Mouse (Mus musculus): ENCODE data around the gene Shank1. TPM values are rescaled to one million over a fixed set of nuclear protein-coding genes. Genes with fewer than 3 reads are reported as not detected.

Gene Shank1
- polyA plus RNA-seq (2012), result 0.90 and 0.94 TPM in 2 replicates

GRCm38 (mm10) chr7:44309475-44310284, at the start of gene Shank1:
Gene Shank1, plus strand, starts transcription at chr7:44310253.

GRCm38 (mm10) chr7:44261147-44261546, 48.9 kb upstream of the Shank1 start, which contains the start of gene Gm15517:
Gene Gm15517, plus strand, starts transcription at chr7:44261447.

GRCm38 (mm10) chr7:44306516-44307240, 3.4 kb upstream of the Shank1 start, which contains the start of gene Clec11a:
Gene Clec11a, minus strand, starts transcription at chr7:44306902.

GRCm38 (mm10) chr7:44383980-44384715, 74.1 kb downstream of the Shank1 start, which contains the start of gene Syt3:
Gene Syt3, plus strand, starts transcription at chr7:44384102.

GRCm38 (mm10) chr7:44385720-44386119, 75.7 kb downstream of the Shank1 start, which contains the start of gene 1700008O03Rik:
Gene 1700008O03Rik, minus strand, starts transcription at chr7:44385820.

Other genes with a start within 250 kb of the Shank1 start
- not detected in 2 replicates for gene Klk1b21, start 207.9 kb upstream of the Shank1 start, polyA plus RNA-seq (2012)
- gene Klk1b22, start 197.6 kb upstream of the Shank1 start, polyA plus RNA-seq (2012), result not detected in 2 replicates
- gene Klk1b16, start 173.5 kb upstream of the Shank1 start, polyA plus RNA-seq (2012), result not detected in 2 replicates
- gene Klk1b24, start 122.0 kb upstream of the Shank1 start, polyA plus RNA-seq (2012), result not detected in 2 replicates
- not detected in 2 replicates for gene Klk1b3, start 112.1 kb upstream of the Shank1 start, polyA plus RNA-seq (2012)
- gene Klk1b4, start 102.8 kb upstream of the Shank1 start, polyA plus RNA-seq (2012), result not detected in 2 replicates
- gene Klk1b5, start 94.3 kb upstream of the Shank1 start, polyA plus RNA-seq (2012), result not detected in 2 replicates
- gene Klk1, start 84.9 kb upstream of the Shank1 start, polyA plus RNA-seq (2012), result not detected in 2 replicates
- gene Gm36864, start 74.1 kb upstream of the Shank1 start, polyA plus RNA-seq (2012), result not detected in 2 replicates
- gene 1700028J19Rik, start 63.6 kb upstream of the Shank1 start, polyA plus RNA-seq (2012), result 0.34 TPM in 1 of 2 replicates, not detected in the other
- gene 2410002F23Rik, start 63.5 kb upstream of the Shank1 start, polyA plus RNA-seq (2012), result 249 and 336 TPM in 2 replicates
- not detected in 2 replicates for gene Acp4, start 52.9 kb upstream of the Shank1 start, polyA plus RNA-seq (2012)
- not detected in 2 replicates for gene Gm15517, start 48.8 kb upstream of the Shank1 start, polyA plus RNA-seq (2012)
- gene Clec11a, start 3.4 kb upstream of the Shank1 start, polyA plus RNA-seq (2012), result 5.0 and 6.2 TPM in 2 replicates
- 1.0 and 1.1 TPM in 2 replicates for gene Syt3, start 73.8 kb downstream of the Shank1 start, polyA plus RNA-seq (2012)
- 2.9 and 3.5 TPM in 2 replicates for gene 1700008O03Rik, start 75.6 kb downstream of the Shank1 start, polyA plus RNA-seq (2012)
- gene Lrrc4b, start 118.8 kb downstream of the Shank1 start, polyA plus RNA-seq (2012), result not detected in 2 replicates
- not detected in 2 replicates for gene Aspdh, start 155.1 kb downstream of the Shank1 start, polyA plus RNA-seq (2012)
- gene Josd2, start 157.7 kb downstream of the Shank1 start, polyA plus RNA-seq (2012), result 226 and 232 TPM in 2 replicates
- gene Emc10, start 186.3 kb downstream of the Shank1 start, polyA plus RNA-seq (2012), result 312 and 350 TPM in 2 replicates
- 4.4 and 8.6 TPM in 2 replicates for gene Fam71e1, start 186.3 kb downstream of the Shank1 start, polyA plus RNA-seq (2012)
- 0.10 and 0.13 TPM in 2 replicates for gene Mybpc2, start 214.4 kb downstream of the Shank1 start, polyA plus RNA-seq (2012)
- 5.7 and 20.9 TPM in 2 replicates for gene Spib, start 221.8 kb downstream of the Shank1 start, polyA plus RNA-seq (2012)
- gene Pold1, start 238.6 kb downstream of the Shank1 start, polyA plus RNA-seq (2012), result 269 and 288 TPM in 2 replicates
- 429 and 491 TPM in 2 replicates for gene Nr1h2, start 243.7 kb downstream of the Shank1 start, polyA plus RNA-seq (2012)